Mouse (Mus musculus) T-helper 17 cell (primary cell): ENCODE data around the gene Olfr1394.

ENCODE experiments used
- in situ Hi-C, 2 experiments: fragments of 300-600 bp; cut with MboI, MseI; formaldehyde crosslinking; loops; 1 replicate in 1 of 2; 2 replicates in 1 of 2; pipeline ENCODE4 v1.15.1; 2025; ENCODE audit warnings: high pct_unique_total_duplicates in 2 of 2

Gene Olfr1394

DNA sequence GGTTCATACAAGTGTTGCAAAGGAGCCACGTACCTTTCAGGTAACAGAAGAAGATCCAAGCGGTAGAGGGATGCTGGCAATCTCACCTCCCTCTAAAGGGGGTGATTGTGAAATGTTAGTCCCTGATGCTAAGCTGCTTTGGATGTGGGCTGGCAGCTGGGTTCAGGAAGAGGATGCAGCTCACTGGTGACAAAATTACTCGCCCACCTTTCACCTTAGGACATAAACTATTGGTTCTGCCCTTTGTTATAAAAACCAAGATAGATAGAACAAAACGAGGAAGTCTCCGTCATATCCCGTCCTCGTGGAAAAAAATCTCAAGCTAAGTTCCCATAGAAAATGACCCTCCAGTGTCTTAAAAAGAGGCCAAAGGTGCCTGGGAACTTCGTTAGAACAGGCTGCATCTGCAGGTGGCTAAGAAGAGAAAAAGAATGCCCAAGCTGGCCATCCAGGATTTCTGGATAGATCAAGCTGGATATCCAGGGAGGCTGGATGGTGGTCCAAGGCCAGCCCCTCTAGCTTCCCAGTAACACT, 32.8 kb downstream of the Olfr1394 start, which contains the start of gene Btnl9:
Btnl9 (minus strand) TSS at position 205 of the 534 bp plus-strand sequence.
- in situ Hi-C loops = loop anchor here (5.0 to 25.0 kb wide), 3 partner anchors 75 to 228 kb away; partner anchors contain the start of gene Olfr1389 (in 1 of the 2)

DNA sequence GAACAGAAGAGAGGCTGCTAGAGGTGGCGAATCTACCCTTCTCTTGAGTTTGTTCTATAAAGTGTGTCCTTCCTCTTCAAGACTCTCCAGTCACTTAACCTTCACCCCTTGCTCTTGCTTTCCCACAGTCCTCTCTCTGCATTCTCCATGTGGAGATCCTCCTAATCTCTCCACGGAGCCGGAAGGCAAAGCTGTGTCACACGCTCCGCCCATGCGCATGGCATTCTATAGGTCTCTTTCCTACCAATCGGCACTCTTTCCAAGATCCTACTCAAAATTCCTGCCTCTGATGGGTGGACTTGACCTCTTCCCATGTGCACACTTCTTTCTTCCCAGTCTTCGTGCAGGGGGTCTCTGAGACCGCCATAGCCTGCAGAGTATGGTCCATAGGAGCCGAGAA, 33.5 kb downstream of the Olfr1394 start:
- in situ Hi-C loops = loop anchor here (5.0 to 25.0 kb wide), 3 partner anchors 75 to 227 kb away; partner anchors contain the start of gene Olfr1389 (in 1 of the 2)

DNA sequence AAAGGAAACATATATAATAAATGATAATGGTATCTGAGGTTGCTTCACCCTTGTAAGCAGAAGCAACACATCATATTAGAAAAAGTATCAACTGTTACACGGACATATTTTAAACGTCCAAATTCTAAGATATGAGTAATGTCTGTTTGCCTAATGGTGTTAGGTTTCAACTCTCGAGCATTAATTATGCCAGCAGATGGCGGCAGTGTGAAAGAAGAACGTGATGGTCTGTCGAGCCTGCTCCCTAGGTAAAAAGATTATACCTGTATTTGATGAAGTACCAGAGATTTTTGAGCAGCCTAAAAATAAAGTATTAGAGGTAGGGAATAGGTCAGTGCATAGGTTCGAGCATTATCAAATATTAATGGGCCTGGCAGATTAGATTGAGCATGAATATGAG, 35.6 kb downstream of the Olfr1394 start:
- in situ Hi-C loops = loop anchor here (5.0 to 25.0 kb wide), 4 partner anchors 73 to 785 kb away; partner anchors contain the start of gene Olfr1389 (in 1 of the 2)

DNA sequence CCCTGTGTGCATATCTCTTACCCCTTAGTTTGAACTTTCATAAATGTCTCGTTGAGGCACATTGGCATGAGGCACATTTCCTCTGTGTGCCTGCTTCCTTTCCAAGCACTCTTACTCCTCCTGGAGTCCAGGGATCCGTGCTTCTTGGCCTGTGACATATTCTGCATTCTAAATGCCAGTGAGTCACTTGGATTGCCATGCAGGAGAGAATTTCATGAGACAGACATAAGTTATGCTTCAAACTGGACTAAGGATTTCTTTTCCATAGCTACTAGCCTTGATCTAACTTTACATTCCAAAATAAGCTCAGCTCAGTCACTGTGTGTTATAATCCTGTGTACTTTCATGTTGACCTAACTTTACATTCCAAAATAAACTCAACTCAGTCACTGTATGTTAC, 36.9 kb downstream of the Olfr1394 start:
- in situ Hi-C loops = loop anchor here in 1 of 2 experiments (10.0 to 25.0 kb wide), 2 partner anchors 221 to 784 kb away; partner anchors contain the start of gene Olfr1389

DNA sequence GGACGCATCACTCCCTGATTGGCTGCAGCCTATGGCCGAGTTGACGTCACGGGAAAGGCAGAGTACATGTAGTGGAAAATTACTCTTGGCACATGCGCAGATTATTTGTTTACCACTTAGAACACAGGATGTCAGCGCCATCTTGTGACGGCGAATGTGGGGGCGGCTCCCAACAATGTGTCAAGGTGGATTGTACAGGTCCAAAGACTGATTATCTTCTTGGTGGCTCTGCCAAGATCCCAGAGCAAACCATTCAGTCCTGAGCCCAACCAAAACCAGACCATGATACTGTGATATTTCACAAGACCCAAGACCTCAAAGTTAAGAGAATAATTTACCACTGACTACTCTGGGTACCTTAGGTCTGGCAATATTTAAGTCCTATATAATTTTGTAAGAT, 40.6 kb downstream of the Olfr1394 start:
- in situ Hi-C loops = loop anchor here in 1 of 2 experiments (10.0 to 25.0 kb wide), 2 partner anchors 218 to 780 kb away; partner anchors contain the start of gene Olfr1389

DNA sequence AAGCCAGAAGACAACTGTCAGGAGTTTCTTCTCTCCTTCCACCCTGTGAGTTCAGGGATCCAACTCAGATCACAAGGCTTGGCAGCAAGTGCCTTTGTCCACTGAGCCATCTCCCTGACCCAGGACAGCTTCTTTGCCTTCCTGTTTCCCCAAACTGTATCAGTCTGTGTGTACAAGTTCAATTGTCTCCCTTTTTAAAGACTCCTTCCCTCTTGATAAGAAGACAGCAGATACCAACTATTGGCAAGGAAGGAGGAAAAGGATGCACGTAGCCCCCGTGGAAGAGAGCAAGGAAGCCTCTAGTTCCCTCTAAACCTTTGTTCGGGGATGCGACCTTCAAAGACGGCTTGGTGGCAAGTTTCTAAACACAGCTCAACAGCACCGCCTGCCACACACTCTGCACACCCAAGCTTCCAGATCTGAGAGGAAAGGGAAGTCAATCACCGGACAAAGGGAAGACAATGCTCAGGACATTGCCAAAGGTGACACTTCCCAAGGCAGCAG, 41.7 kb downstream of the Olfr1394 start:
- in situ Hi-C loops = loop anchor here in 1 of 2 experiments (10.0 to 25.0 kb wide), 2 partner anchors 216 to 779 kb away; partner anchors contain the start of gene Olfr1389

DNA sequence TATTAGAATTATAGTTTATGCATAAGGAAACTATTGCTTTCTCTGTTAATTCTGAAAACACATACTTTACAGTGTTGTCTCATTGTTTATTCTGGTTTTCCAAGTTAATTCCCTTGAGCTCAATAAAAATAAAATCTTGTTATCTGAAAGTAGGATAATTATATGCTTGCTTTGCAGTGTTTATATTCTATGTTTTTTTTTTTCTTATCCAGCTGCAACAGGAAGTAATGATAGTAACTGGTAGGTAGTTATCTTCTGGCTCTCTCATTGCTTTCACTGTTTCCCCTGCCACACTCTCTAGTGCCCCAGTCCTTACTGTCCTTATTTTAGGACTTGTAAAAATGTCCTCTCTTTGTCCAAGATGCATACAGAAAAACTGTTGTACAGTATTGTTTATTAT, 46.5 kb downstream of the Olfr1394 start:
- in situ Hi-C loops = loop anchor here (5.0 to 10.0 kb wide), 3 partner anchors 47 to 403 kb away; partner anchors contain the start of gene Rack1 (in 1 of the 2)

DNA sequence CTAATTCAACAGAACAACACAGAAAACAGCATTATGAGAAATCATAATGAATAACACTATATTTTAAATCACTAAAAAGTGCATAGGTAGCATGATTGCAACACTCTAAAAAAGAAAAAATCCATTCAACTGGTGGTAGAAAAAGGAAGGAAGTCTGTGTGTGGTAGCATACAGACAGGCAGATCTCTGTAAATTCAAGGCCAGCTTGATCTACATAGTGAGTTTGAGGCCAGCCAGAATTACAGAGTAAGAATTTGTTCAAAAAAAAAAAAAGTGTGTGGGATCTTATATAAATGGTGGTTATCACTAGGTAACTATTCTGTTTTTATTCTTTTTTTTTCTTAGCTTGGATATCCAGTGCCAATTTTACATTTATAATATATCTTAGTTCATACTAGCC, 47.0 kb downstream of the Olfr1394 start:
- in situ Hi-C loops = loop anchor here (5.0 to 10.0 kb wide), 3 partner anchors 46 to 404 kb away; partner anchors contain the start of gene Rack1 (in 1 of the 2)

DNA sequence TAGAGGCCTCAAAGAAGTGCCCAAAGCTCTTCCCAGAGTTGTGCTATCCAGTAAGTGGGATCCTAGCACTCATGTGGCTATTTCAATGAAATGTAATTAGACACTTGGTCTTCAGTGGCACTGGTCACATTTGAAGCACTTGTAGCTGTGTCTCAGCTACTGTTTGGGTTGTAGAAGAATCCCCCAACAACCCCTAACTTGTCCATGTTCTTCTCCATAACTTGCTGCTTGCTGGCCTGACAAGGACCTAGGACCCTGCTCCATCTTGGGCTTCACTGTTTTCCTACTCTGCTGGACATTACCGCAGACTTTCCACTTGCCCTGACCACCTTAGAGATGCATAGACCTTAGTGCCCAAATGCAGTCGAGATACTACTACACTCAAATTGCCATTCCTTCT, 47.9 kb downstream of the Olfr1394 start:
- in situ Hi-C loops = loop anchor here (5.0 to 10.0 kb wide), 3 partner anchors 45 to 405 kb away; partner anchors contain the start of gene Rack1 (in 1 of the 2)

DNA sequence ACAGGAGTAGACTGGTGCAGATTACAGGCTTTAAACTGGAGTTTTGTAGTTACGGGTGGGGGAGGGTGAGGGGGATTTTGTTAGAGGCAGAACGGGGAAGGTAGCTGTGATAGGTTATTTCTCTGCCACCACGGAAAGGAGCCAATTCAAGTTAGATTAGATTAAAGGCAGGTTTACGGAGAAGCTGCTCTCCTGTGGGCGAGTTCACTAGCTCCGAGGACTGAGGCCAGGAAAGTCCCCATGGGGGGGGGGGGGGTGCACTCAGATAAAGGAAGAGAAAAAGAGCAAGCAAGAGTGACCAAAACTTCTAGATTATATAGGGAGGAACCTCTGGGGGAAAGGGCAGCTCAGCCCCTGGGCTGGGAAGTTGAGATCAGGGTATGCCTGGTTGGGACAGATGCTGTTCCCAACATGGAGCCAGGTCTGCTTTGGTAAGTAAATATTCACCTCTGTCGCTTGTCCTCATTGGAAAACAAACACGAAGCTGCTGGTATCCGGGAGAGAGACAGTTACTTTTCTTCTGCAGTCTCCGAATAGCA, 48.4 kb downstream of the Olfr1394 start:
- in situ Hi-C loops = loop anchor here (5.0 to 10.0 kb wide), 3 partner anchors 45 to 405 kb away; partner anchors contain the start of gene Rack1 (in 1 of the 2)

DNA sequence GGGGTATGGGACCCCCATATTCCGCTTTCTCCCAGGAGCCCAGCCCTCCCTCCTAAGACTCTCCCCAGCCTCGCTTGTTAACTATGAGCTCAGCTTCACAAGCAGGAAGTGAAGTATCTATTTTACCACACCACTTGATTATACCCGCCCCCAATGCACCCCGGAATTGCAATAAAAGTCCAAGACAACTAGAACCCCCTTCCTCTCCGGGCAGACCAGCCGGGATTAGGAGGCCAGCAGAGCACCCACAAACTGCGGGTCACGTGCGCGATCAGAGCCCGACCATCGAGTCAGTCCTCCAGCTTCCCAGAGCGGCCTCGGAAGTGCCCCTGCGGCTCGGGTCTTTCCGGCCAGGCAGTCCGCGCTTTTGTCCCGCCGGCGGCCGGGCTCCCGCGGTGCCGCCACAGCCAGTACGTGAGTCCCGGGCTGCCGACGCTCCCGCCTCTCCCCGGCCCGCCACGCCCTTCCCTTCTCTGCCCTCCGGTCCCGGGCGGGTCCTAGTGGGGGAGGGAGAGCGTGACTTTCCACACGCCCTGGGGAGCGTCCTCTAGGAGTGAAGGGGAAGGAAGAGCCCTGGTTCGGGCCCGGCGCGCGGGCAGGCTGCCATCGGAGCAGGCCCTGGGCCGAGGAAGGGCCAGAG, 49.1 kb downstream of the Olfr1394 start, which contains the start of gene Zfp62:
Zfp62 (plus strand) TSS at position 164 of the 640 bp plus-strand sequence.
- in situ Hi-C loops = loop anchor here (5.0 to 10.0 kb wide), 3 partner anchors 44 to 406 kb away; partner anchors contain the start of gene Rack1 (in 1 of the 2)

DNA sequence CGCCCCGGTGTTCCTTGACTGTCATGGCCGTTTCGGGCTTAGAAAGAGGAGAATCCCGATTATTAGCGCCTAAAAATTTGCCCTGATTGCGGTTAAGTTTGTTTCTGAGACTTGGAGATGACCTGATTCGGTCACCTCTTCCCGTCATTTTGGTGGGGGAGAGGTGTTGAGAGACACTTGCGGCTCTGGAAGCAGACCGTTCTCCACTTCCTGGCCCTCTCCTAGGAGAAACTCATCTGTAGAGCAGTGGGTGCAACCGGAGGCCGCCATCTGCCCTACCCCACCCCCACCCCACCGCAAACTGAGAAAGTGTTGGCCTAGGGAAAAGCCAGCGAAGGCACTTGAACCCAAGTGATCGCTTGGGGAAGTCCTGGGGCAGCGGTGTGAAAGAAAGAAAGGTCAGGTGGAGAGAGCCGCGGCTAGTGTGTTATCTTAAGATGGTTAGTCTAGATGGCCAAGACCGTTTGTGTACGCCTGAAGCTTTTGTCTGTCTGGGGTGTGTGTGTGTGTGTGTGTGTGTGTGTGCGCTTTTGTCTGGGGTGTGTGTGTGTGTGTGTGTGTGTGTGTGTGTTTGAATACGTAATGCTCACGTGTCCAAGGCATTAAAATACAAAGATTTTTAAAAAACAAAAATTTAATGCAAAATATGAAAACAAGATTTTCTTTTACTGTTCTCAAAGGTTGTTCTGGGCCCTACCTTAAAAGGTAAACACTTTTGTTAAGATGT, 49.8 kb downstream of the Olfr1394 start:
- in situ Hi-C loops = loop anchor here (5.0 to 10.0 kb wide), 3 partner anchors 43 to 407 kb away; partner anchors contain the start of gene Rack1 (in 1 of the 2)

DNA sequence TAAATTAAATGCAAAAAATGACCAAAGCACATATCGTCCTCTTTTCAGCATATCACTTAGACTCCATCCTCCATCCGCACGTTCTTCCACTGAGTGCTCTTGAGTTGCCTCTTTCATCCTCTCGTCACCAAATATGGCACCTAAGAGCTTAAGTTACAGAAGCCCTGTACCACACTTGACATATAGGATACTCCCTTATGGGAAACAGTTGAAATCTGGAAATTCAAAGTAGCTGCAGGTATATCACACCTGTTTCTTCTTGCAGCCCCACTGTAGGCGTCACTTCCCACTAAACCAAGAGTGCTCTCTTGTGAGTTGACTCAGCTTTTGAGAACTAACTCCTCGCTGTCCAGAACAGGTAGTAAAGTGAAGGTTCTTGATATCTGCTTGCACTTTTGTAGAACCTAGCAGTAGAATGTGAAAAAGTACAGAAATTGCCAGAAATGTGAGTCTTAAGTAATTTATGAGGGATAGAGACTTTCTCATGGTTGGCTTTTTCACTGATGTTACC, 51.0 kb downstream of the Olfr1394 start:
- in situ Hi-C loops = loop anchor here in 1 of 2 experiments (10.0 kb wide), 1 partner anchor 400 kb away; the partner anchor contains the start of gene Rack1

DNA sequence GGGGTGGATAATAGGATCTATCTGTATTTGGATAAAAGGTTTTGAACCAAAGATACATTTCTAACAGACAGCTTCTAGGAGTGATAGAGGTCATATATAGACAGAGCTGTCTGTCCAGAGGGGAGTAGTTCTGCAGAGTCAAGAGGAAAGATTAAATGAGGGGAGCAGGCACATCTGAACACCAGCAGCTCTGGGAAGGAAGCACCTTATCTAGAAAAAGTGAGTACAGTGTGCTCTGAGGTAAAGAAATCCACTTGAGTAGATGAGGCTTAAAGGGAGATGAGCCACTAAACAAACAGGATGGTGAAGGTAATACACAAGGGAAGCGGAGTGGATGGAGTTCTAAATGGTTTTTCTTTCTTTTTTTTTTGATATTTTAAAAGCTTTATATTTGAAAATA, 53.3 kb downstream of the Olfr1394 start:
- in situ Hi-C loops = loop anchor here in 1 of 2 experiments (10.0 kb wide), 1 partner anchor 403 kb away; the partner anchor contains the start of gene Rack1
